Mouse (Mus musculus) heart, adult 18-20 months (tissue): Measurements from ENCODE around the gene Plcd3. TPM values are rescaled to one million over a fixed set of nuclear protein-coding genes. Genes with fewer than 3 reads are reported as not detected.

Experiments used
- DNase-seq, 2 experiments: peaks; one replicate each; pipeline ENCODE4 v3.0.0; 2021 to 2022; ENCODE audit warnings: mixed read lengths in 1 of 2
- total RNA-seq, 2 experiments: library from RNA; stranded (reverse); gene quantifications; 2 replicates each; pipeline ENCODE4 v1.2.3; 2021

Gene Plcd3
- total RNA-seq, 2 experiments from 2014 or later: 11.0 to 14.5 TPM

DNA sequence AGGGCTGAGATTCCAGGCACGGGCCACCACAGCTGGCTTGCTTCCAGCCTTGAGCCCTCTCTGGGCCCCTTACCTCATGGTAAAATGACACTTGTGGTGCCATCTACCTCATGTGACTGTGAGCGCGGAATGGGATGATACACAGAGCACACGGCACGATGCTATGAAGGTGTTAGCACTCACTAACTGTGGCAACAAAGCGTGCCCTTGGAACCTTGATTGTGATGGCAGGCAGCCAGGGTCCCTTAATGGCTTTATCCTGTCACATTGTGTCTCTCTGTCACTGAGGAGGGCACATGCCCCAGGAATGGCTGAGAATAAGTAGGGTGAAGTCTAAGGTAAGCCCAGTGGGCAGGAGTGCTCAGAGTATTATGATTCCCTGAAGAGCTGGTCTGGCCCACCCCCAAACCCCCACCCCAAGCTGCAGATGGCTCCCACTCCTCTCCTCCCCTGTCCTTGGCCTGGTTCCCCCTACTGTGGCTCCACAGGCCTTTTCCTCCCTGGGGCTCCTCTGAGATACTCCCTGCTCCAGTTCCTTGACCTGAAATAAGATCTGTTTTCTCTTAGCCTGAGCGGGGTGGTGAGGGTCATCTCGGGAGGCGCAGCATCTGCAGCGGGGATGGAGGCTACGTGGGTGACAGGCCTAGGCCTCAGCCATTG is 2.8 kb downstream of the Plcd3 start:
- DNase-seq: peak; percentile 62 to 74

DNA sequence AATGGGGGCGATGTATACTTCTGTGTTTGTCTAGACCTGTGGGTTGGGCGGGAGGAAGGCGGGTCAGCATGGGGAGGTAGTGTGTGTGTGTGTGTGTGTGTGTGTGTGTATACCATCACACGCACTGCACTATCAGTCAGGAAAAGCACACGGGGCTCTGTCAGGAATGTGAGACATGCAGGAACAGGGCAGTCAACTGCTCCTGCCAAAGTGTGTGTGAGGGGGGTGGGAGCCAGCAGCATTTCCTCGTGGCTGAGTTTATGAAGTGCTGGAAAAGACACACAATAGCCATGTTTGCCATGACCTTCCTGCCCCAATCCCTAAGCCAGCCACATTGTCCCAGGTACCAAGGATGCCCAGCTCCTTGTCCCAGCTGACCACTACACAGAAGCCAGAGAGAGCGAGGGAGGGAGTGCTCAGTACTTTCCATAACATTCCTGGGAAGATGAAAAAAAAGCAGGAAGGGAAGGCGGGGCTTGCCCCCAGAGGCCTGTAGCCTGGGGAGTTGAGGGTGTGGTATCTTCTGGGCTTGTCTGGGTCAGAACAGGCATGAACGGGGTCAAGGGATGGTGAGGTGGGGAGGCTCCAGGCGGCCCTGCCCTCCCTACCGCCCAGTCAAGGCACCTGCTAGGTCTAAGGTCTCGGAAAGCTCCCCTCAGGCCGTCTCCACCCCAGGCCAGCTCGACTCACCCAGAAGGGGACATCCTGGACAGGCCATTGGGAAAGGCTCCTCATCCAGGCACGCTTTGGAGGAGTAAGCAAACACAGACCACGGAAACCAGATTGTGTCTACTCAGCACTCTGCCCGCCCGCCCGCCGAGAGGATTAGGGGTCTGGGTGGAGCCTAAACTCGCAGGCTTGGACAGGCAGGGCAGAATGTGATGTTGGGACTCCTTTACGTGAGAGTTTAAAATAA is 4.2 kb downstream of the Plcd3 start:
- peak; percentile 59 to 68 for DNase-seq

DNA sequence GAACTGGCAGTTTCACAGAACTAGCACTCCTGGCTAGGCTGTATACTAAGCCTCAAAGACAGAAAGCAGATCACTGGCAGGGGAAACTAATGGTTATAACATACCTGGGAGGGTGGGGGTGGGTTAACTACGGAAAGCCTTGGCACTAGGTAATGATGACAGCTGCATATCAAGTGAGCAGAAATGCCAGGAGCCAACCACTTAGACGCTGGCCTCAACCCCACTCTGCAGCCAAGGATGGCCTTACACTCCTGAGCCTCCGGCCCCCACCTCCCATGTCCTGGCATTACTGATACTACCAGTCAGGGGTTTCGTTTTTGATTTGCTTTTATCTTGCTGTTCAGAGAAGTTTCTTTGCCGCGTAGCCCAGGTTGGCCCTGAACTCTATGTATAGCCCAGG is 5.7 kb downstream of the Plcd3 start:
- no peak for DNase-seq

DNA sequence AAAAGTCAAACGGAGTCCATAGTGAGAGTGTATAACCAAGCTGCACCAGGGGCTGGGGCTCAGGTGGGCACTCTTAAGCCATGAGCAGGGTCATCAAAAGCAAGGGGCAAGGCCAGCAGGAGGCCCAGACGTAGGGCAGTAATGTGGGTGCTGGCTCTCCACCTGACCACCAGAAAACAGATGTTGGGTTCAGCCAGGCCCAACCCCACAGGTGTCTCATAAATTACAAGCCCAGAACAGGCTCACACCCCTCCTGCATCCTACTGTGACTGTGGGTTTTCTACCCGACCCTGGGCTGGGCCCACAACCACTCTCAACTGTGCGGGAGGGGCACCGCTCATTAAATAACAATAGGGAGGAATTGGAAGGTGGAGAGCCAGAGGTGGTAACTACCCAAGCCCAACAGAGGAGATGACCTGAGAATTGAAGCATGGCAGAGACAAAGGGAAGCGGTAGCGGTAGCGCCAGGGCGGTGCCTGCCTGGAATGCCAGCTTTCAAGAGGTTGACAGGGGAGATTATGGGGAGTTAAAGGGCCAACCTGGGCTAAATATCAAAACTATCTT is 6.3 kb downstream of the Plcd3 start:
- DNase-seq: no peak

DNA sequence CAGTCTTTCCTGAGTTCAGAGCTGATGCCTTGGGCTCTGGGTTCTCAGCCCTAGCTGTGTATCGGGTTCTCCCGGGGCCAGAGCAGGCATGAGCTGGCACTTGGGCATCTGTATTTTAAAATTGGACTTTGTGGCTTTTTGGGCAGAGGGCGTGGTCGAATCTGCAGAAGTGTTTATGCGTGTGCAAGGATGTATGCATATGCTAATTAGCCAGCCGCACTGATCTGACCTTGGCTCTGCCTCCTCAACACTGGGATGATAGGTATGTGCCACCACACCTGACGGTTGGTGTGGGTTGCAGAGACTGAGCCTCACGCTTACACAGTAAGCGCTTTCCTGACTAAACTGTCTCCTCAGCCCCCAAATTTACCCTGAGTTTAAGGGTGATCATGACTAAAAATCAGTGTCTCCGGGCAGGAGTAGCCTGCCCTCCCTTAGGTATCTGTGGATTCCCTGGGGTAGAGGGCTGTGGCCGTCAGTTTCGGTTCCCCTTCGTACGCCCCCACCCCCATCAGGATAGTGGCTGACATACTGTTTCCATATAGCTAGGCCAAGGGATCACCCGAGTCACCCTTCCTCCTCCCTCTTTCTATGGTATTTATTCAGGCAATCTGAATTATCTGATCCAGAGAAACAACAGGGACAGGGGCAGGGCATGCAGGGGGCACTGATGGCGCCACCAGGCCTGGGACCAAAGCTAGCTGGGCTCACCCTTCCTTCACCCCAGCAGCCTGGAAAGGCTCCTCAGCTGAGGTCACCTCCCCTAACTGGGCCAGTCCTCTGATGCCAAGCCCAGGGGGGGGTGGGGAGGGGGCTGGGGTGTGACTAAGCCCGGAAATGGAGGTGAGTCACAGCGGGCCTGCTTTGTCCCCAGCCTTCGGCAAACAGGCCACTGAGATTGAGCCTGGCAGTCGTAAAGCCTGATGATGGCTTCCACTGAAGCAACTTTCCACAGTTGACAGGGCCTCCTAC is 7.3 kb downstream of the Plcd3 start:
- DNase-seq: peak; percentile 33 to 75

DNA sequence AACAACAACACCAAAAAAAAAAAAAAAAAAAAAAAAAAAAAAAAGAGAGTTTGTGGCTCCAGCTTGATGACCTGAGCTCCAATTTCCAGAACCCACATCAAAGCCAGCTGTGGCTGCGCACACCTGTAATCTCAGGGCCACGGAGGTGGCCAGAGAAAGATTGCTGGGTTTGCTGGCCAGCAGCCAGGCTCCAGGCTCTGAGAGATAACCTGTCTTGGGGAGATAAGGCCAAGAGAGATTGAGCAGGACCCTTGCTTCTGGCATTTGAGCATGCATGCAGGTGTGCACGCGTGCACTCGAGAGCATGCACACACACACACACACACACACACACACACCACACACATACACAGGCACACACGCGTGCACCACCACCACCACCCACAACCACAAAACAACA is 8.2 kb downstream of the Plcd3 start:
- peak in 1 of 2 experiments; percentile 20 for DNase-seq

DNA sequence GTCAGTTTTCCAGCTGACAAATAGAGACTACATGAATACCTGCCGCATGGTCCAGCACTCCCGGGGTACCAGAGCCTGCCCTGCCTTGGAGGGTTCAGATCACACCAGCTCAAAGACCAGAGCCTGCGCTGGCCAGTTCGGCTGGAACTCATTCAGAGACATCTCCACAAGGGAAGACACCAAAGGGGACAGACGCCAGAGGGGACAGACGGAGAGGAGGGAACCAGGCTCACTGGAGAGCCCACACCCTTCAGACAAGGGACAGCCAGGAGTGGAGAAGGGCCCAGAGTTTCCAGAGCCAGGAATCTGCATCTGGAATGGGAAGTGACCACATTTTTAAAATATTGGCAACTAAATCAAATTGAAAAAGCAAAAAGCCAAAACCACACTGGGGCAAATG is 19.8 kb downstream of the Plcd3 start:
- DNase-seq: no peak

DNA sequence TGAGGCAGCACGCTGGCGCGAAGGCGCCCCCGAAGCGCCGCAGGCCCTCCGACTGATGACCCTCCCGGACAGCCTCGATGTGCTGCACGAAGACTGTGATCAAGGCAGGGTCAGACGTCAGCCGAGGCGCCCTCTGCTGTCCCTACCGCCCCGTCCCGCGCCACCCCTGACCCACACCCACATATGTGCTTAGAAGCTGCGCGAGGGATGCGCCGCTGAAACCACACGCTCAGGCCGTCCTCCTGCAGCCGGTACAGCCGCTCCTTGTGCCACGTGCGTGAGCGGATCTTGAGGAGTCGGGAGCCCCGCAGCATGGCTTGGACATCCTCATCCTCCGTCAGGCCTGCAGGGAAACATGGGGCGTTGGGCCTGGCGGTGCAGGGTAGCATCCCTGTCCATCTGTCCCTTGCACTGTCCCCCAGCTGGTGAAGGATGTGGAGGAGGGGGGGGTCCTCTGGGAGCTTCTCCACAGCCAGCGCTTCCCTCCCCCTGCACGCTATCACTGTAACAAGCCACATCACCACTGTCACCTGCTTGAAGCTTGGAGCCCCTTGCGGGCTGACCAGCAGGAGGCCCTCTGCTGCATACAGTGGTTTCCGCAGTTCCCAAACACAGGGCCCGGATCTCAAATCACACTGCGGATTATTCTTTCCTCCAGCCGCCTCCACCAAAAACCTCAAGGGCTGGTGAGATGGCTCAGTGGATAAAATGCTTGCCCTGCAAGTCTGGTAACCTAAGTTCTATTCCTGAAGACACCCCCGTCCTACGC is 21.0 kb downstream of the Plcd3 start:
- no peak for DNase-seq

DNA sequence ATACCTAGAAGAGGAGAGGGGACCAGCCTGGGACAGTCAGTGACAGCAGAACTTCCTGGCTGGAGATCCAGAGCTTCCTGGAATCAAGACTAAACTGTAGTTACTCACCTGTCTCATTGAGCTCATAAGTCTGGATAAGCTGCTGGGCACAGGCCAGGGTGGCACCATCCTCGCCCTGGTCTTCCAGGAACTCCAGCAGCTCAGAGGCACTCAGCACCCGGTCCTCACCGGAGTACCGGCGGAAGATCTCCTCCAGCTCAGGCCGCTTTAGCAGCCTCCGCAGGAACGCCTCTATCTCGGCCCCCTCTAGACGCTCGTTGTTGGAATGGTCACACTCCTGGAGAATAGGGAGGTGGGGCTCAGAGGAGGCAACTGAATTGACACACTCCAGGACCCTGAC is 23.3 kb downstream of the Plcd3 start:
- no peak for DNase-seq

DNA sequence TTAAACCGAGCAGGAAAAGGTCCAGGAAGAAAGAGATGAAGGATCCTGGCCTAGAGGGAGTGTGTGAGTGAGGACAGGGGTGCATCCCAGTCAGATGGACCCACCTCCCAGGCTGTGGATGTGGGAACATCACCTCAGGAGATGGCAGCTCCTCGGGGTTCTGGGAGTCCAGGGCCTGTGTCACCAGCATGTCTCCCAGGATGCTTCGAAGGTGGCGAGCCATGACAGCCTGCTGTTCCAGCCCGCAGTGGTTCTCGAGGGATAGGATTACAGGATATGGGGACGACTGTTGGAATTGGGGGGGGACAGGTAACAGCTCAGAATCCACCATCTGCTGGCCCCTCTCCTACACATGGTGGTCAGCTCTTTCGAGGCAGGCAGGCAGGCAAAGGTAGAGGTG is 24.9 kb downstream of the Plcd3 start:
- no peak for DNase-seq

DNA sequence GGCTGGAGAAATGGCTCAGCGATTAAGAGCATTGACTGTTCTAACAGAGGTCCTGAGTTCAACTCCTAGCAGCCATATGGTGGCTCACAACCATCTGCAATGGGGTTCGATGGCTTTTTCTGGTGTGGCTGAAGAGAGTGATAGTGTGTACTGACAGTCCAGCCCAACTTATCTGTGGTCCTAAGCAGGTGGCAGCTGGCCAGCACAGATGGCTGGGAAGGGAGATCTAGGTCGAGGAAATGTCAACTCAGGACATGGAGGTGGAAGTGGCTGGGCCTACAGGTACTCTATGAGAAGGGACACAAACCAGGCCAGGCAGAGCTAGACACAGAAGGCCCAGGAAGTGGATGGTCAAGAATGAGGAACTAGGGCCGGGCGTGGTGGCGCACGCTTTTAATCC is 25.4 kb downstream of the Plcd3 start:
- DNase-seq: peak; percentile 69 to 76

DNA sequence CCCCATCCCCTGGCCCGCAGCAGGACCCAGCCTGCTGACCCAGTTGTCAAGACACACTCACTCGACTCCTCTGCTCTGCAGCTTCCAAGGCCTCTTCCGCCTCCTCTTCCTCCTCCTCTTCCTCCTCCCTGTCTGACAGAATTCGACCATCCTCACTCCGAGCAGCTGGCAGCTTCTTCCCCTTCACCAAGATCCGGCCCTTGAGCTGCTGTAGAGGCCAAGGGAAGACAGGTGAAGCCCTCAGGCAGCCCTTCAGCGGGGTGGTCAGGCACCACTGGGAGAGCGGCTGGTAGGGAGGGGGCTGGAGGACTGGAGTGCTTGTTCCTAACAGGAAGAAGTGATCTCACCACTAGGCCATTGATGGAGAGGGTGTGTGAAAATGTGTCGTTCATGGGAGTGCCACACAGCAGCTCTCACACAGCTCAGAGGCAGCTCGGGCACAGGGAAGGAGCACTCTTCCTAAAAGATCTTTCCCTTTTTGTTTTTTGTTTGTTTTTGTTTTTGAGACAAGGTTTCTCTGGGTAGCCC is 26.6 kb downstream of the Plcd3 start:
- peak in 1 of 2 experiments; percentile 36 for DNase-seq

DNA sequence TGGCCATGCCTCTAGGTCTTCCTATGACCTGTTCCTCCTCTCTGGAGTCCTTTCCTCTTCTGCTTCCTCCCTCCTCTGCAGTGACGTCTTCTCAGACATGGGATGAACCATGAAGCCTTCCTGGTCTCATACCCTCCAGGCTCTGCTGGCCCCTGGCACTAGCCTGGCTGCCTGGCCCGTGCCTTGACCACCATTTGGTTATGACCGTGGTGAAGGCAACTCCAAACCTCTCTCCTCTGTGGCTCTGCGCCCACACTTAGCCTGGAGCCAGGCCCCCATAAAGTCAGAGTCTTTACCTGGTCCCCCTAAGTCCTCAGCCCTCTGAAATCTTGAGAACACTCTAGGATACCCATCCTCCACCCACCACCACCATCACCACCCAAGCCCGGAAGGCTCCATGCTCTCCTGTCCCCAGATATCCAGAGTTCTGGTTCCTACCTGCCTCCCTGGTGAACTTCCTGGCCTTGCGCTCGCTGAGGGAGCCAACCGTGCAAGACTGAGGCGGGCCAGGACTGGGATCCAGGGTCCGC is 27.3 kb downstream of the Plcd3 start:
- no peak for DNase-seq

DNA sequence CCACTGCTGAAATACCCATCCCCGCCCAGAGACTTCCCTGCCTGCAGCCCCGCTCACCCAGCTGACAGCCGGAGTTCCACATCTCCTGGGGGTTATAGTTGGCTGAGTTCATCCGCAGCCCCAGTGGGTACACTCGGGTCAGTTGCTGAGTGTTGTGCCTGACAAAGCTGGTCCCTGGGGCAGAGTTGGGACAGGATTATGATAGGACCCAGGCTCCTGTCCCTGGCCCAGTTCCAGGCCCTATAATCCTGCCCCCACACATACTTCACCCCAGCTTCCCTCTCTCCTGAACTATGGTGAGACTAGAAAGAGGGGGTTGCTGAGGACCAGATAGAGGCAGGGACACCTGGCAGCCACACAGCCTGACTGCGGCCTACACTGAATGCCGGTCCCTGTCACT is 27.8 kb downstream of the Plcd3 start:
- DNase-seq: no peak

DNA sequence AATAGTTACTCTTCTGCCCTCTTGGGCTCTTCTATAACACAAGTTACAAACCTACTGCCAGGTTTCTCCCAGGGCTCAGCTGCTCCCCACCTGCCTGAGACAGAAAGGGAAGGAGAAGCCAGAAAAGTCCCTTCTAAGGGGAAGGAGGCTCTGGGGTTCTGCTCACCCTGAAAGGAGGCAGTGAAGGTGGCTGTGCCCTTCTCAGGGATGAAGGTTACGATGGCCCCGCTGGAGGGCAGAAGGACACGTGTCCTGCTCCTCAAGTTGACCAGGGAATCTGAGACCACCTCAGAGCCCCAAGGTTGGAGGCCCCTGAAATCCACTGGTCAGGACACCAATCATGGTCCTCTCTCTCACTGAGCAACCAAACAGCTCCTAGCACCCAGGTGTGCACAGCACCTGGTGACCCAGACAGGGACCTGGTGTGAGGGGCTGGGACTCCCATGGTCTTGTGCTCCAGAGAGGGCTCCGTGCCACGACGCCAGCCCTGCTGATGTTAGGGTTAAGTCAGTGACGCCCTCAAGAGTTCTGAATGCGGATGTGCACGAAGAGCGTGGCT is 31.1 kb downstream of the Plcd3 start:
- no peak for DNase-seq

DNA sequence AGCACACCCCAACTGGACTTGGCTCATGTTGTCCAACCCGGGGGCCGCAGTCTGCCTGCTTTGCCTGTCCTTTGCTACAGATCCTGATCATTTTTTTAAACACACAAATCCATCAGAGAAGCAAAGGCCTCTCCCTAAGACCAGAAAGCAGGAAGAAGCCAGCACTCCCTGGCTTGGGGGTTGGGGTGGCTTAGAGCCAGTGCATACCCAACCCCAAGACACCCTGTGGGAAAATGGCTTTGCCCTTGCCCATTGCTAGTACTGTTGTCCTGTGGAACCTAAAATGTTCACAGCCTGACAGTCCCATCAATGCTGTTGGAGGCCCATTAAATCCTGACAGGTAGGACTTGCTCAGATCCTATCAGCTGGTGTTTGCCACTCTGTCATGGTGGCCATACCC is 31.7 kb downstream of the Plcd3 start:
- no peak for DNase-seq

DNA sequence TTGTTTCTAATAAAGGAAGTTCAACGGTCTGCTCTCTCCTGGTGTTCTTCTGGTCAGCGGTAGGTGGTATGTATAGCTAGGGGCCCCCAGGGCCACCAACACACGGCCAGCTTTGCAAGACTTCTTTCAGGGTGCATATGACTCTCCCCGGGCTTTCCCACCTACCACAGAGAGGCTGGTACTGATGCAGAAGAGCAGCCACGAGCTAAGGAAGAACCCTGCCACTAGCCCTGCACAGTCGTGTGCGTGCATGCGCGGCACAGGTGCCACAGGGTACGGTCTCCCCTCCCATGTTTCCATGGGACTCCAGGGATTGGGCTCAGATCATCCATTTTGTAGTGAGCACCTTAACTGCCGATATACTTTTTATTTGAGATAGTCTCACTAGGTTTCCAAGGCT is 32.6 kb downstream of the Plcd3 start:
- no peak for DNase-seq

DNA sequence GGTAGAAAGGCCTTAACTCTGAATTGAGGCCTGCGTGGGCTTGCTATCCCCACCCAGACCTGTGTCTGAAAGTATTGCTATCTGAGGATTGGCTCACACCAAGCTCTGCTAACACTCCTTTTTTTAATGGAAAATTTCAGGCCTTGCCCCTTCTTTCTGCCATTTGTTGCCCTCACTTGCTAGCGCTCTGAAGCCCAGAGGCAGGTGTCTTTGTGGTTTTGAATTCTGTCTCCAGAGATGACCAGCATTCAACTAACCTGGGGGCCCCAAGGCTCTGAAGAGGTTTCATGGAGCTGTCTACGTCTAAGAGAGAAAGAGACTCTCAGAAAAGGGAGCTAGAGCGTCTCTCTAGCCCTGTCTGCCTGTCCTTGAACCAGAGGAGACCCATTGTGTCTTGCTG is 33.2 kb downstream of the Plcd3 start:
- DNase-seq: no peak

DNA sequence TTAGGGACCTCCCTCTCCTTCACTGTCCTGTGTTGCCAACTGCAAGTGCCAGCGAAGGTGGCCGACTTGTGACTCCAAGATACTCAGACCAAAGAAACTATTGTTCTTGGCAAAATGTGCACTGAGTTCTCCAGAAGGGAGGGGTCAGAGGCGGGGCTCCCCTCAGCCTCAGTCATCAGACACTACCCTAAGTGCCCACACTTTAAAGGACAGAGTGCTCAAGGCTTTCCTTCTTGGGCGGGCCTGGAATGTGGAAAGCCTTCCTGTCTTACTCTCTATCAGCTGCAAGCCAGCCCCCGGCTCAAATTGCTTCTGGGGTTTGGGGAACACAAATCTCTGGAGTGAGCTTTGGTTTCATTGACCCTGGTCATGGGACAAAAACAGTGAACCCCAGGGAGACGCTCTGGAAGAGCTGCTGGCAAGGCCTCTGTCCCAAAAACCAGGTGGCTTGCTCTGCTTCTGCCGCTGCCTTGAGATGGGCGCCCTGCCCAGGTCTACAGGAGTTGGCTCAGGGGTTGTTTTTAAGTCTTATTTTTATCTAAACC is 33.9 kb downstream of the Plcd3 start:
- peak; percentile 80 to 84 for DNase-seq

DNA sequence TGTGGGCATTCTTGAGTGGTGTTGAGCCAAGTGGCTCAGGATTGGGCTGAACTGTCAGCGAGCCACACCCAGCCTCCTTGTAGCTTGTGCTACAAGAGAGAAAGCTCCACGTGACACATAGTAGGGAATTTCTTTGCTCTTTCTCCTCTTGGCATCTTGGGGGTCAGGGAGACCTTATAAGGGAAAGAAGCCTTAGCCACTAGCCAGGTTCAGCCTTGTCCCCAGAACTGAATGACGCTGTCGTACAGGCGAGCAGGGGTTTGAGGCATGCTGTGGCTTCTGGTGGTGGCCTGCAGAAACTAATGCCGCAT is 34.5 kb downstream of the Plcd3 start:
- no peak for DNase-seq
